Mouse (Mus musculus) intestine, embryonic 14.5 days (tissue): ENCODE data around the gene Exoc4. TPM values are rescaled to one million over a fixed set of nuclear protein-coding genes. Genes with fewer than 3 reads are reported as not detected.

Experiments used
- ATAC-seq: fragments of 200-750 bp; cut with Nextera tagmentation; replicated peaks from 2 replicates; pipeline ENCODE4 v1.8.0; 2017; ENCODE audit warnings: low read depth, moderate number of reproducible peaks, moderate TSS enrichment, moderate library complexity; ENCODE audit not compliant: low FRiP score, low TSS enrichment
- DNase-seq: peaks from one replicate; pipeline ENCODE4 v3.0.0-alpha.2; 2018; ENCODE audit warnings: low spot score
- H3K27ac ChIP-seq: fragments of 300-500 bp; sonication (generic); 2 replicates; pipeline ENCODE4 v1.5.1; 2014; ENCODE audit warnings: low read depth, mild to moderate bottlenecking, control low read depth
- H3K27me3 ChIP-seq: fragments of 300-500 bp; sonication (generic); replicated peaks from 2 replicates; pipeline ENCODE4 v1.6.1; 2014; ENCODE audit warnings: low read length, control low read depth; ENCODE audit not compliant: control insufficient read depth, insufficient read depth
- H3K36me3 ChIP-seq: fragments of 300-500 bp; sonication (generic); 2 replicates; pipeline ENCODE4 v1.6.1; 2014; ENCODE audit warnings: low read length, control low read depth; ENCODE audit not compliant: control insufficient read depth, insufficient read depth
- H3K4me1 ChIP-seq: fragments of 300-500 bp; sonication (generic); replicated peaks from 2 replicates; pipeline ENCODE4 v1.6.1; 2014; ENCODE audit warnings: low read length, control low read depth, mixed read lengths; ENCODE audit not compliant: control insufficient read depth, insufficient read depth
- H3K4me2 ChIP-seq: fragments of 300-500 bp; sonication (generic); 2 replicates; pipeline ENCODE4 v1.6.1; 2014; ENCODE audit warnings: low read length
- H3K4me3 ChIP-seq: fragments of 300-500 bp; sonication (generic); 2 replicates; pipeline ENCODE4 v1.5.1; 2014; ENCODE audit warnings: low read depth, low read length, control low read depth, mixed read lengths
- H3K9ac ChIP-seq: fragments of 300-500 bp; sonication (generic); 2 replicates; pipeline ENCODE4 v1.6.1; 2014; ENCODE audit warnings: mild to moderate bottlenecking, low read length
- H3K9me3 ChIP-seq: fragments of 300-500 bp; sonication (generic); 2 replicates; pipeline ENCODE4 v1.6.1; 2016; ENCODE audit warnings: low read length, control low read depth; ENCODE audit not compliant: control insufficient read depth
- WGBS: fragments of 180-500 bp; shearing (Covaris S2); extraction: QIAGEN DNeasy Blood & Tissue Kit; methylation state at CpG from one replicate; pipeline ENCODE4 v1.1.7; 2014; 5-methylcytosine and 5-hydroxymethylcytosine counted together
- polyA plus RNA-seq: library from polyadenylated mRNA; unstranded; fragments of >200 nt; fragmentation: Nextera tagmentation; extraction: Ambion mirVana; gene quantifications from 2 replicates; pipeline ENCODE4 v1.2.1, GENCODE M21; 2014

Exoc4 gene
- polyA plus RNA-seq, 1 experiment from 2014 or later, result 29.9 TPM

DNA sequence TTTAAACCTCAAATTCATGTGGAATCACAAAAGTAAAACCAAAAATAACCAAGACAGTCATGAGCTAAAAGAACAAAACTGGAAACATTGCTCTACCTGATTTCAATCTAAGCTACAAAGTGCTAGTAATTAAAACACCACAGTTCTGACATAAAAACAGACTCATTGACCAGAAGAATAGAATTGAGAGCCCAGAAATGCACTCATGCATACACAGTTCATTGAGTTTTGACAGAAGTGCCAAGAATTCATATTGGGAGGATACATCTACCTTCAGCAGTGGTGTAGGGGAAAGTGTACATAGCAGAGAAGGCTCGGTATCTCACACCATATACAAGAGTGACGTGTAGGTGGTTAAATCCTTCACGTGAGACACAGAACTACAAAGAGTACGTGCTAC, 580.4 kb downstream of the Exoc4 start:
- no peaks in the 10 kb centered on the region for H3K27me3 ChIP-seq

DNA sequence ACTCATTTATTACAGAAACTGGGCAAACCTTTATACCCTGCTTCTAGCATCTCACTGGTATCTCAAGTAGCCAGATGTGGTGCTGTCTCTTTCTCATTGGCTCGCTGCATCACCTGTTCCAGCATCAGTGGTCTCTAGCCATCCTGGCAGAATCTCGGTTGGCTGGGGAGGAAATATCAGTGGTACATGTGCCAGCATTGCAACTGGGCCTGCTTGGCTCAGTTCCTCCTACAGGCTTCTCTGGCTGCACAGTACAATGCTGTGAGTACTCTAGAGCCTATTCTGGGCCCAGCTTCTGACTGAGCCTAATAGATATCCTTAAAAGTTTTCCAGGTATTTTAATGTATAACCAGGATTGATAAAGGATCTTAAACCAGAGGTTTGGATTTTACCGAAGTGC, 582.4 kb downstream of the Exoc4 start:
- Histone ChIP-seq H3K36me3 (no peaks in the 10 kb centered on the region), H3K9me3 (no peaks in the 10 kb centered on the region), H3K4me3 (no peak overlapping the region), H3K27me3 (no peaks in the 10 kb centered on the region), H3K4me1 (no peaks in the 10 kb centered on the region), H3K27ac (no peak overlapping the region), H3K9ac (no peak overlapping the region), H3K4me2 (no peak overlapping the region)
- ATAC-seq (no peak), DNase-seq (no peak)
- WGBS, result 91% methylated on average over 3 of the region's 3 CpGs

More for the DNA sequence above, 580.4 kb downstream of the Exoc4 start:
- Histone ChIP-seq H3K36me3 (no peaks in the 10 kb centered on the region), H3K4me3 (no peak overlapping the region), H3K9me3 (no peaks in the 10 kb centered on the region), H3K4me2 (no peak overlapping the region), H3K9ac (no peak overlapping the region), H3K4me1 (no peaks in the 10 kb centered on the region), H3K27ac (no peak overlapping the region)
- 95% methylated on average over 4 of the region's 4 CpGs for WGBS
- DNase-seq (no peak), ATAC-seq (no peak)

DNA sequence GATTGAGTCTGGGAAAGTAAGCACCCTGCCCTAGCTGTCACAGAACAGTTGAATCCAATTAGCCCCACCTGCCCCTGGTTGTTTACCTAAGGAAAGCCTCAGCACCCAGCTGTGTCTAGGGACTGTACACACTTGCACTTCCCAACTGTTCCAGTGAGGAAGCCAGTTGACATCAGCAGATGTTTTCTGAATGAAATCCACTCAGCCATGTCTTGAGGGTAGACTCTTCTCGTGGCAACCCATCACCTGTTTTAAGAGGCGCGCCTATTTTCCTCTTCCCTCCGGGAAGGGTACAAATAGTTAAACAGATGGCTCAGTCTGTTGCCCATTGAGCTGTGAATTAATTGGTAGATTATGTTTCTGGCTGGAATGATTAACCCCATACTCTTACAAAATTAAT, 584.1 kb downstream of the Exoc4 start:
- DNase-seq, result no peak
- Histone ChIP-seq H3K36me3 (no peaks in the 10 kb centered on the region), H3K9ac (no peak overlapping the region), H3K9me3 (no peaks in the 10 kb centered on the region), H3K4me1 (no peaks in the 10 kb centered on the region), H3K4me2 (no peak overlapping the region), H3K27ac (no peak overlapping the region), H3K27me3 (no peaks in the 10 kb centered on the region), H3K4me3 (no peak overlapping the region)
- WGBS, result 77% methylated on average over 4 of the region's 4 CpGs
- no peak for ATAC-seq

DNA sequence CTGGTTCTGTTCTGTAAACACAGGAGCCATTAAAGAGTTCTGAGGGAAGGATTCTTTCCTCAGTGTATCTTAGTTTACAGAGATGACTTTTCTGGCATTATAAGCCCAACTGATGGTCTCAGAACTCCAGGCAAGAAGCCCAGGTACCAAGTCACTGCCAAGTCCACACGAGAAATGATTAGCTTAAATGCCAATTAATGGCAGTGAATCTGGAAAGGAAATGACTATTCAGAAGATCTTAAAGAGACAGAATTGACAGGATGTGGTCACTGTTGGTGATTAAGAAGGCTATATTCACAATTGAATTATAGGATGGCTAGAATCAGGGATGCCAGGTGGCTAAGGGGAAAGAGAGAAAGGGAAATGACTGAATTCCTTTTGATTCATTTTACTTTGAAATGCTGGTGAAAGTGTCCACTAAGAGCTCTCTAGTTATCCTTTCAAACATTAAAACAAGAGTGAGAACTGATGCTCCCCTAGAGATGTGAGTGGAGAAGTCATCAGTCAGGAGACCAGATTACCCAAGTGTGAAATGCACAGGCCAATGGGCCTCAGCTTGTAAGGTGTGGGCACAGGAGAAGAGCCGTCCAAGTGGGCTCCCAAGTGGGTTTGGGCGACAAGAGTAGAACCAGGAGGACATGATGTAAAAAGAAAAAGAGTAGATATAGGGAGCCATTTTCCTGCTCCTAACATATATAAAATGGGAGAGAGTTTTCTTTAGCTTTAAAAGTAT, 587.3 kb downstream of the Exoc4 start:
- Histone ChIP-seq H3K4me2 (no peak overlapping the region), H3K27ac (no peak overlapping the region), H3K4me3 (no peak overlapping the region), H3K9me3 (no peaks in the 10 kb centered on the region), H3K9ac (no peak overlapping the region), H3K4me1 (no peaks in the 10 kb centered on the region), H3K27me3 (no peaks in the 10 kb centered on the region), H3K36me3 (no peaks in the 10 kb centered on the region)
- 87% methylated on average over 3 of the region's 3 CpGs for WGBS
- DNase-seq (no peak), ATAC-seq (no peak)

DNA sequence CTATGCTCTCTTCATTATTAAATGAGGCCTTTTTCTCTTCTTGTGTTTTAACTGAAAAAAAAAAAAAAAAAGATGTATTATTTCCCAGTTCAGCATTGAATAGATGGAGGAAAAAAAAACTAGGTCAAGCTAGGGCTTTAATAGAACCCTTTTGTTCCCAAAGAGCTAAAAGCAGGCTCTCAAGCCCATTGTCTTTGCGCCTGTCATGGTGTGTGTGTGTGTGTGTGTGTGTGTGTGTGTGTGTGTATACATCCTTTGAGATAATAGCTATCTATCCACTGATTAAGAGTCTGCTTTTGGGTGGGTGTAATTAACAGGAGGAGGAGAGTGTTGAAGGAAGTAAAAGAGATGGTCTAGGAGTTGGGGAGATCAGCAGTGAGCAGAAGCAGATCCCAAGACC, 594.0 kb downstream of the Exoc4 start:
- ATAC-seq, result no peak
- no peaks in the 10 kb centered on the region for H3K27me3 ChIP-seq
- no peak for DNase-seq
- no peak overlapping the region for H3K4me3 ChIP-seq
- H3K4me1 ChIP-seq, result no peaks in the 10 kb centered on the region
- WGBS, result 86% methylated on average over 1 of the region's 1 CpGs
- H3K27ac ChIP-seq, result no peak overlapping the region
- H3K9me3 ChIP-seq, result no peaks in the 10 kb centered on the region
- no peaks in the 10 kb centered on the region for H3K36me3 ChIP-seq
- H3K4me2 ChIP-seq, result no peak overlapping the region
- no peak overlapping the region for H3K9ac ChIP-seq

DNA sequence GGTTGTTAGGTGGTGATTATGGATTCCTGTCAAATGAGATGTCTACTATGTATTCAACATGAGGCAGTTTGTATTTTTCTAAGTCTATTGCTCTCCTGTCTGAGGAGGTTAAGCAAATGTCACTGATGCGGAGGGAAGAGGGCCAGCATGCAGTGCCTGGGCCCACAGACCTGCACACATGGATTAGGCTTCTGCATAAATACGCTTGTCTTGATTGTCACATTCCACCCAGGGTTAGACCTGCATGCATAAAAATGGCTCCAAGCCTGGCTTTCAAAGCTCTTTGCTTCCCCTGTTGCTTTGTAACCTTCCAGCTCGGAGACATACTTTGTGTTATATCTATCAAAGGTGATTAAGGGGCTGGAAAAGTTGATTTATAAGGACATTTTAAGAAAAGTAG, 610.2 kb downstream of the Exoc4 start:
- Histone ChIP-seq H3K4me2 (no peak overlapping the region), H3K9me3 (no peaks in the 10 kb centered on the region), H3K9ac (no peak overlapping the region), H3K36me3 (no peaks in the 10 kb centered on the region), H3K27ac (no peak overlapping the region), H3K4me1 (no peaks in the 10 kb centered on the region), H3K27me3 (no peaks in the 10 kb centered on the region), H3K4me3 (no peak overlapping the region)
- no peak for ATAC-seq
- WGBS, result 77% methylated on average over 3 of the region's 3 CpGs
- DNase-seq, result no peak

DNA sequence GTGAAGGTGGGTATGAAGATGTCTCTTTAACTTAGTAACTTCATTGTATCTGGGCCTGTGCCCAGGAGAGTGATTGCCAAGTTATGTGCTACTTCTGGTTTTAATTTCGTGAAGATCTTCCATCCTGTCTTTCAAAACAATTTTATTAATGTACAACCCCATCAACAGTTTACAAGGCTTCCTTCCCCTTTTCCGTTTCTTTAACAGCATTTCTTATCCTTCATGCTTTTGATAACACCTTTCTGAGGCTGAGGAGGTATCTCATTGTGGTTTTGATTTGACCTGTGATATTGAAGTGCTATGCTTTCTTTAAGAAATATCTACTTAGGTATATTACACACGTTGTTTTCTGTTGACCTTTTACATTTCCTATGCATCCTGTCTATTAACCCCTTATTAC, 616.9 kb downstream of the Exoc4 start:
- Histone ChIP-seq H3K4me1 (no peaks in the 10 kb centered on the region), H3K4me2 (no peak overlapping the region), H3K27me3 (no peaks in the 10 kb centered on the region), H3K36me3 (no peaks in the 10 kb centered on the region), H3K9ac (no peak overlapping the region), H3K9me3 (no peaks in the 10 kb centered on the region), H3K4me3 (no peak overlapping the region), H3K27ac (no peak overlapping the region)
- DNase-seq, result no peak
- no peak for ATAC-seq
- WGBS, result 75% methylated on average over 3 of the region's 3 CpGs

DNA sequence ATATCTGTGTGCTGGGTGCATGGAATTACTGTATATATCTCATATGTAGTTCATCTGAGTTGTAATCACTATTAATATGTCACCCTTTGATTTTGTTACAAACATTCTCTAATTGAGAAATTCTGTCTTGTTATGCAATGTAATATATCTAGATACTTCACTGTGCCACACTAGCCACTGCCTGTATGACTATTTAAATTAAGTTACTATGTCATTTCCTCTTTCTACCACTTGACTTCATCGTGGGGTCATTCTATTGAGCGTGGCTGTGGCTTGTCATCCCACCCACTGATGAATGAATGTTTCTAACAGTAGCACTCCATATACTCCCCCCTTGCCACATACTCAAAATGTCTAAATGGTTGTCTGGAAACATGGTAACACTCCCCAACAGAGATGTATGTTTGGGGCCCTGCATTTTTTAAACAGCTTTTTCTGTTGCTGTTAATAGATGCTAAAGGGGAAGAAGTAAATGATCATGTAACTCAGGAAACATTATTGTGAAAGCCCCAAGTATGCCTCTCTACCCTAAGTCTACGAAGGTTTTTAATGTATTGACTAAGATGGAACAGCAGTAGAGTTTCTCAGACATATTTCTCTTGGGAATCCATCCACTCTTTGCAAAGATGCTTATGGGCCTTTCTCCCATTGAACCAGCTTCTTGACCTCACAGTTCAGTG, 618.2 kb downstream of the Exoc4 start:
- H3K27ac ChIP-seq, result no peak overlapping the region
- H3K4me2 ChIP-seq, result no peak overlapping the region
- no peak for ATAC-seq
- no peaks in the 10 kb centered on the region for H3K36me3 ChIP-seq
- H3K9me3 ChIP-seq, result no peaks in the 10 kb centered on the region
- H3K4me1 ChIP-seq, result no peaks in the 10 kb centered on the region
- no peak for DNase-seq
- no peaks in the 10 kb centered on the region for H3K27me3 ChIP-seq
- H3K9ac ChIP-seq, result no peak overlapping the region
- H3K4me3 ChIP-seq, result no peak overlapping the region
- 74% methylated on average over 3 of the region's 3 CpGs for WGBS

DNA sequence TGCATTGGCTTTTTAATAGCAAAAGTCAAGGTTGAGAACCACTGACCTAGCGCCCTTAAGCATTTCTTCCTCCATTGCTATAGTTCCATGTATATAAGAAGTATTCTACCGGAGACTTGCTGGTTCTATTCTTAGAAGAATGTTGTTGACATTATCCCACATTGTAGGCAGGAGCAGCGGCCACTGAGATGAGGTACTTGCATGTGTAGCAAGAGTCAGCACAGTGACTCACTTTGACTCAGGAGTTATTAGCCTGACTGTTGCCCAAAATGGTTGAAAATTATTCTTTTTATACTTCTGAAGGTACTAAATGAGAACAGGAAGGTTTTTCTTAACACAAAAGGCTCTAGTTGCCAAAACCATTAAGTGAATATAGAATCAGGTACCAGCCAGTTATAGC, 620.4 kb downstream of the Exoc4 start:
- no peak for DNase-seq
- Histone ChIP-seq H3K36me3 (no peaks in the 10 kb centered on the region), H3K9ac (no peak overlapping the region), H3K9me3 (no peaks in the 10 kb centered on the region), H3K4me3 (no peak overlapping the region), H3K4me2 (no peak overlapping the region), H3K27ac (no peak overlapping the region), H3K4me1 (no peaks in the 10 kb centered on the region), H3K27me3 (no peaks in the 10 kb centered on the region)
- no peak for ATAC-seq
- 72% methylated on average over 3 of the region's 3 CpGs for WGBS
